ENCODE assay signal across 18 mouse cellular contexts in the genomic region with DNA sequence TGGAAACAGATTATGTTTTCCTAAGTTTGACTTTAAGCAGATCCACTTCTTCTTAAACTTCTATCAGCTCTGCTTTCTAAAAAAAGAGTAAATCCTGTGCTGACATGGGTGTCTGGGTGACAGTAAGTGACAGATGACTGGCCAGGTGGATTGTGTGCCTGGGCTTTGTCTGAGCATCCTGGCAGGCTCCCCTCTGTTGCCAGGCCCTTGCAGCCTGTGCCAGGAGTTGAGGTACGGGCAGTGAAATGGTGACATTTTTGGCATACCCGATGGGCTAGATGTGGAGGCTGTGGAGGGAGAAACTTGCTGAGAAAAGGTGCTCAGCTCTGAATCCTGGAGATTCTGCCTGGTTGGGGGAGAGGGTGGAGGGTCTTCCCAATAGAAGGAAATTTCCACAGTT. TPM values are rescaled to one million over a fixed set of nuclear protein-coding genes. Genes with fewer than 3 reads are reported as not detected.
A peak's percentile ranks its signal among the peaks of the same experiment; 100 is the strongest.
DNase-seq lines count a peak whose midpoint lies in the region; ATAC-seq lines count a peak whose summit lies in the region.
"Had no signal": no experiment of that assay in that cellular context is flagged by ENCODE, and none has a peak within 500 bp of the region (broad histone marks: within the 10 kb centered on the region; RNA-seq: fewer than 3 reads in every experiment).

No protein-coding gene starts in this region.

- intact Hi-C loops in heart, postnatal 10 days (cut with DNase I), result no loop called here

- peak; percentile 29 to 43 for DNase-seq in heart, postnatal 10 days
- DNase-seq in heart, adult 8-10 months (ENCODE audit: low spot score), result no peak
- DNase-seq in cerebellum, adult 11 months, result peak; percentile 84
- peak; percentile 81 for DNase-seq in cerebellum, adult 8-10 months
- peak; percentile 79 to 83 for DNase-seq in cerebellum, postnatal 36 days
- DNase-seq in frontal cortex, postnatal 36 days (ENCODE audit: low spot score in 2 of 2), result no peak
- DNase-seq in testis, postnatal 14 days (ENCODE audit: low spot score), result no peak
- DNase-seq: adrenal gland, adult 8-10 months; B cell, adult 2 months; gastrocnemius, postnatal 10 days; heart, adult 11 months; kidney, postnatal 36 days; layer of hippocampus, postnatal 36 days; liver, postnatal 0 days had no signal

- ATAC-seq in granulocyte monocyte progenitor cell, adult 5-6 weeks (replicated peaks; ENCODE audit: poor library complexity, severe bottlenecking), result no peak
- ATAC-seq: forebrain, embryonic 13.5 days; liver, postnatal 0 days; lung, postnatal 0 days; Patski had no signal

RNA-seq across cellular contexts. Expression of a gene that starts 24.6 kb away (rescaled TPM):
- 10 to 100 TPM in 1 of 2 experiments, 1 to 10 TPM in 1; 7.1 to 20.2 TPM for total RNA-seq in heart, postnatal 10 days (2021)
- 1 to 10 TPM; 2.6 to 3.0 (median 2.9) TPM for total RNA-seq in heart, adult 8-10 months (2022)
- total RNA-seq in granulocyte monocyte progenitor cell, adult 5-6 weeks (2014; fragmentation: Nextera tagmentation), result 2.2 and 3.6 TPM in 2 replicates
- 2.3 and 2.7 TPM in 2 replicates for total RNA-seq in granulocyte monocyte progenitor cell, adult 5-6 weeks (2017)

Comparison
In these comparisons a context has a peak if more than half of its experiments do, and no peak if none do; other contexts are left out.
1. DNase-seq: peak in heart, postnatal 10 days (2 of 2), cerebellum, adult 11 months (single experiment), cerebellum, adult 8-10 months (single experiment) and cerebellum, postnatal 36 days (2 of 2); none in heart, adult 8-10 months (single experiment), frontal cortex, postnatal 36 days (0 of 2) and testis, postnatal 14 days (single experiment).